Comparison of ENCODE assay signal across 8 mouse cellular contexts in genomic region chr5:150262046-150262716, GRCm38 (mm10).
DNase-seq lines count a peak whose midpoint lies in the region; ATAC-seq and TF ChIP-seq lines count a peak whose summit lies in the region.

No protein-coding gene starts in this region.

- H3K27me3 ChIP-seq in hindbrain, embryonic 13.5 days, result no peaks in the 10 kb centered on the region
- H3K27me3 ChIP-seq in hindbrain, embryonic 11.5 days (ENCODE audit: control insufficient read depth, insufficient read depth, low read length), result no peaks in the 10 kb centered on the region
- no peaks in the 10 kb centered on the region for H3K27me3 ChIP-seq in cerebellum, adult 2 months (ENCODE audit: control insufficient read depth, insufficient read depth, low read length)
- no peaks in the 10 kb centered on the region for H3K27me3 ChIP-seq in hindbrain, embryonic 15.5 days
- no peaks in the 10 kb centered on the region for H3K27me3 ChIP-seq in limb, embryonic 15.5 days

- peak overlapping the region; percentile 58 for H3K4me2 ChIP-seq in hindbrain, embryonic 13.5 days
- H3K4me2 ChIP-seq in hindbrain, embryonic 11.5 days (replicated peaks; ENCODE audit: low read depth, low read length), result no peak overlapping the region
- peak overlapping the region; percentile 69 for H3K4me2 ChIP-seq in hindbrain, embryonic 15.5 days
- peak overlapping the region; percentile 25 for H3K4me2 ChIP-seq in limb, embryonic 15.5 days

- TF ChIP-seq POLR2A in cerebellum, adult 2 months (IDR thresholded peaks at IDR 0.05; ENCODE audit: borderline replicate concordance, insufficient read depth, low read length), result peak; percentile 43; the same call in 1 of the 2 replicates

- TF ChIP-seq CTCF in cerebellum, adult 2 months (IDR thresholded peaks at IDR 0.05; ENCODE audit: borderline replicate concordance, insufficient read depth, low read depth, low read length), result no peak

- ATAC-seq in hindbrain, embryonic 13.5 days (ENCODE audit: low FRiP score), result no peak
- ATAC-seq in hindbrain, embryonic 11.5 days (ENCODE audit: low FRiP score), result no peak
- no peak for ATAC-seq in hindbrain, embryonic 15.5 days (ENCODE audit: low FRiP score, low read depth)
- ATAC-seq in limb, embryonic 15.5 days (ENCODE audit: insufficient number of reproducible peaks, low FRiP score, low TSS enrichment, low read depth), result no peak
- no peak for ATAC-seq in monocyte, adult 5-6 weeks (replicated peaks; ENCODE audit: insufficient number of reproducible peaks, low FRiP score, low TSS enrichment, poor library complexity, severe bottlenecking)

- H3K4me3 ChIP-seq in hindbrain, embryonic 13.5 days, result peak overlapping the region; percentile 54
- no peak overlapping the region for H3K4me3 ChIP-seq in hindbrain, embryonic 11.5 days (ENCODE audit: low read depth, low read length)
- H3K4me3 ChIP-seq in cerebellum, adult 2 months (replicated peaks; ENCODE audit: insufficient read depth, low read depth, low read length), result peak overlapping the region; percentile 57
- peak overlapping the region; percentile 58 for H3K4me3 ChIP-seq in hindbrain, embryonic 15.5 days
- peak overlapping the region; percentile 9; the same call in 1 of the 2 replicates for H3K4me3 ChIP-seq in limb, embryonic 15.5 days

- H3K9me3 ChIP-seq in hindbrain, embryonic 13.5 days, result no peaks in the 10 kb centered on the region
- no peaks in the 10 kb centered on the region for H3K9me3 ChIP-seq in hindbrain, embryonic 11.5 days (ENCODE audit: control insufficient read depth, low read length)
- H3K9me3 ChIP-seq in hindbrain, embryonic 15.5 days, result no peaks in the 10 kb centered on the region
- H3K9me3 ChIP-seq in limb, embryonic 15.5 days, result no peaks in the 10 kb centered on the region

- 84% methylated on average over 16 of the region's 16 CpGs for WGBS in hindbrain, embryonic 13.5 days
- 91% methylated on average over 16 of the region's 16 CpGs for WGBS in hindbrain, embryonic 11.5 days
- WGBS in cerebellum, adult 2 months, result 7% methylated on average over 16 of the region's 16 CpGs
- 79% methylated on average over 16 of the region's 16 CpGs for WGBS in hindbrain, embryonic 15.5 days
- WGBS in limb, embryonic 15.5 days, result 47% methylated on average over 16 of the region's 16 CpGs

- no peaks in the 10 kb centered on the region for H3K36me3 ChIP-seq in hindbrain, embryonic 13.5 days
- H3K36me3 ChIP-seq in hindbrain, embryonic 11.5 days (ENCODE audit: control insufficient read depth, insufficient read depth, low read length), result no peaks in the 10 kb centered on the region
- no peaks in the 10 kb centered on the region for H3K36me3 ChIP-seq in hindbrain, embryonic 15.5 days
- H3K36me3 ChIP-seq in limb, embryonic 15.5 days, result no peaks in the 10 kb centered on the region

- no peak for DNase-seq in hindbrain, embryonic 11.5 days (ENCODE audit: low spot score)
- peak; percentile 73 to 77 for DNase-seq in cerebellum, adult 2 months
- DNase-seq in spleen, adult 18-20 months, result no peak
- no peak for DNase-seq in ovary, adult 18-20 months (ENCODE audit: low spot score)

- peak overlapping the region; percentile 86; the same call in 1 of the 2 replicates for H3K9ac ChIP-seq in hindbrain, embryonic 13.5 days
- no peak overlapping the region for H3K9ac ChIP-seq in hindbrain, embryonic 11.5 days (ENCODE audit: low read depth, low read length)
- peak overlapping the region; percentile 76 for H3K9ac ChIP-seq in hindbrain, embryonic 15.5 days
- no peak overlapping the region for H3K9ac ChIP-seq in limb, embryonic 15.5 days

- H3K4me1 ChIP-seq in hindbrain, embryonic 13.5 days (replicated peaks), result peaks cover 59% of the 10 kb centered on the region
- H3K4me1 ChIP-seq in hindbrain, embryonic 11.5 days (replicated peaks; ENCODE audit: control insufficient read depth, insufficient read depth, low read length), result no peaks in the 10 kb centered on the region
- peaks cover 16% of the 10 kb centered on the region for H3K4me1 ChIP-seq in cerebellum, adult 2 months (ENCODE audit: control insufficient read depth, insufficient read depth, low read length)
- peaks cover 51% of the 10 kb centered on the region for H3K4me1 ChIP-seq in hindbrain, embryonic 15.5 days (replicated peaks)
- peaks cover 44% of the 10 kb centered on the region for H3K4me1 ChIP-seq in limb, embryonic 15.5 days

- H3K27ac ChIP-seq in hindbrain, embryonic 13.5 days, result no peak overlapping the region
- H3K27ac ChIP-seq in hindbrain, embryonic 11.5 days (ENCODE audit: low read depth, low read length), result no peak overlapping the region
- peak overlapping the region; percentile 65 for H3K27ac ChIP-seq in cerebellum, adult 2 months (ENCODE audit: insufficient read depth, low read length)
- H3K27ac ChIP-seq in hindbrain, embryonic 15.5 days (replicated peaks), result peak overlapping the region; percentile 98
- peak overlapping the region; percentile 63 for H3K27ac ChIP-seq in limb, embryonic 15.5 days

Comparison
In these comparisons a context has a peak if more than half of its experiments do, and no peak if none do; other contexts are left out.
1. H3K27ac ChIP-seq: peak in cerebellum, adult 2 months (single experiment), hindbrain, embryonic 15.5 days (single experiment) and limb, embryonic 15.5 days (single experiment); none in hindbrain, embryonic 13.5 days (single experiment) and hindbrain, embryonic 11.5 days (single experiment).
2. H3K9ac ChIP-seq: peak in hindbrain, embryonic 13.5 days (single experiment) and hindbrain, embryonic 15.5 days (single experiment); none in hindbrain, embryonic 11.5 days (single experiment) and limb, embryonic 15.5 days (single experiment).
3. DNase-seq: peak in cerebellum, adult 2 months (2 of 2); none in hindbrain, embryonic 11.5 days (single experiment), spleen, adult 18-20 months (0 of 2) and ovary, adult 18-20 months (single experiment).